Mouse (Mus musculus) bone marrow macrophage, adult 2 months (primary cell): ENCODE results near the gene Hspb9.

ENCODE experiments used
- CTCF ChIP-seq: IDR thresholded peaks from 2 replicates; pipeline ENCODE4 v1.5.1; 2012; ENCODE audit warnings: low read depth, mild to moderate bottlenecking, low read length, moderate library complexity
- POLR2A ChIP-seq: IDR thresholded peaks from 2 replicates; pipeline ENCODE4 v1.6.1; 2012; ENCODE audit warnings: mild to moderate bottlenecking, low read depth, low read length, borderline replicate concordance

DNA sequence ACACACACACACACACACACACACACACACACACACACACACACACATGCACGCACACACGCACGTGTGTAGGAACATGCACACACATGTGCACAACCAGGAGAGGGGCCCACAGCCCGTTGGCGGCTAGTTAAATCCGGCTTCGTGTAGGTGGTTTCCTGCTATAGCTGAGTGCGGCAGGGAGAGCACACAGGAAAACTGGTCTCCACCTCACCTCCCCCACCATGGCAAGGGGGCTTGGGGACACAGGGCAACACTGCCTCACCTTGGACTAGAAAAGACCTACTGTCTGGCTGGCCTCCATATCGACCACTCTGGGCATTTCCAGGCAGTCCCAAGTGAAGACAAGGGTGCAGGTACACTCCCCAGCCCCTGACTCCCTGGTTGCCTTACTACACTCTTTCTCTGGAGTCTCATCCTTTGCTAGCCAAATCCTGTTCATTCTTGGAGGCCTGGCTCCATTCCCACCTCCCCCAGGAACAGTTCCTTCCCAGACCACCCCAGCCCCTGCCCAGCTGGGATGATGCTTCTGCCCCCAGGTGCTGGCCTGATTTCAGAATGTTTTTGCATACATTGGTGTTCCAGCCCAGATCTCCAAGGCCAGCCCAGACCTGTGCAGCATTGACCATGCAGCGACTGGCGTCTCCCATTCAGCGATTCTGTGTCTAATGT, 40.5 kb downstream of the Hspb9 start:
- TF ChIP-seq CTCF (no peak), POLR2A (no peak)
